Mouse (Mus musculus) heart, postnatal 0 days (tissue): Measurements from ENCODE around the gene Irf2.

Source experiments
- CTCF ChIP-seq: IDR thresholded peaks from 2 replicates; pipeline ENCODE4 v1.5.1; 2016; ENCODE audit warnings: antibody characterized with exemption, control low read depth, low read depth
- EP300 ChIP-seq: IDR thresholded peaks from 2 replicates; pipeline ENCODE4 v1.6.1; 2016; ENCODE audit warnings: antibody characterized with exemption, low read depth

GRCm38 (mm10) chr8:46799706-46800105 is 60.2 kb downstream of the Irf2 start:
- no peak for TF ChIP-seq CTCF
- TF ChIP-seq EP300: no peak
